Mouse (Mus musculus) G1E (cell line): Measurements from ENCODE around the gene Tmem86a.

ENCODE experiments used
- CTCF ChIP-seq: IDR thresholded peaks from 2 replicates; pipeline ENCODE4 v1.5.1; 2012; ENCODE audit warnings: low read depth, low read length, inconsistent platforms, mixed read lengths
- GATA1 ChIP-seq: IDR thresholded peaks from 2 replicates; pipeline ENCODE4 v1.6.1; 2012; ENCODE audit warnings: borderline replicate concordance, low read length, inconsistent platforms, mixed read lengths
- GATA2 ChIP-seq: IDR thresholded peaks from 2 replicates; pipeline ENCODE4 v1.6.1; 2012; ENCODE audit warnings: low read depth, low read length, inconsistent platforms, borderline replicate concordance
- POLR2AphosphoS5 ChIP-seq: IDR thresholded peaks from 2 replicates; pipeline ENCODE4 v1.6.1; 2012; ENCODE audit warnings: low read depth, low read length, inconsistent platforms; ENCODE audit not compliant: insufficient replicate concordance
- TAL1 ChIP-seq: conservative IDR thresholded peaks from 2 replicates; pipeline ENCODE4 v1.6.1; 2012; ENCODE audit warnings: low read depth, low read length, inconsistent platforms, mixed read lengths

- TF ChIP-seq CTCF (no peak), POLR2AphosphoS5 (no peak), GATA1 (no peak), GATA2 (no peak), TAL1 (no peak)
Observed at GRCm38 (mm10) chr7:47042121-47042520, 8.3 kb upstream of the Tmem86a start.
